11 mouse cellular contexts compared by ENCODE assay signal in genomic region chr4:62596051-62596450, GRCm38 (mm10). TPM values are rescaled to one million over a fixed set of nuclear protein-coding genes. Genes with fewer than 3 reads are reported as not detected.
DNase-seq lines count a peak whose midpoint lies in the region; ATAC-seq lines count a peak whose summit lies in the region.
"Had no signal": no experiment of that assay in that cellular context is flagged by ENCODE, and none has a peak within 500 bp of the region (broad histone marks: within the 10 kb centered on the region; RNA-seq: fewer than 3 reads in every experiment).

No protein-coding gene starts in this region.

- H3K27me3 ChIP-seq in hindbrain, embryonic 16.5 days (replicated peaks; ENCODE audit: control insufficient read depth, insufficient read depth, low read length): no peaks in the 10 kb centered on the region
- H3K27me3 ChIP-seq in hindbrain, embryonic 12.5 days: no peaks in the 10 kb centered on the region
- H3K27me3 ChIP-seq: embryonic facial prominence, embryonic 12.5 days had no signal

- no peak overlapping the region for H3K4me3 ChIP-seq in hindbrain, embryonic 16.5 days (ENCODE audit: low read length)
- no peak overlapping the region for H3K4me3 ChIP-seq in hindbrain, embryonic 12.5 days
- H3K4me3 ChIP-seq: embryonic facial prominence, embryonic 12.5 days; myocyte had no signal

- H3K4me2 ChIP-seq in hindbrain, embryonic 16.5 days (ENCODE audit: low read length): no peak overlapping the region
- H3K4me2 ChIP-seq in hindbrain, embryonic 12.5 days (replicated peaks): no peak overlapping the region
- H3K4me2 ChIP-seq: embryonic facial prominence, embryonic 12.5 days; liver, embryonic 11.5 days had no signal

- H3K9me3 ChIP-seq in hindbrain, embryonic 16.5 days (ENCODE audit: control insufficient read depth, low read length): no peaks in the 10 kb centered on the region
- H3K9me3 ChIP-seq in hindbrain, embryonic 12.5 days (replicated peaks): no peaks in the 10 kb centered on the region
- H3K9me3 ChIP-seq: embryonic facial prominence, embryonic 12.5 days had no signal

- 47% methylated on average over 5 of the region's 5 CpGs for WGBS in hindbrain, embryonic 16.5 days
- 89% methylated on average over 5 of the region's 5 CpGs for WGBS in hindbrain, embryonic 12.5 days

- DNase-seq in 3134 (ENCODE audit: extremely low read depth, insufficient read length, low spot score) (peak; percentile 69), NIH3T3 (ENCODE audit: low read depth) (peak; percentile 85)
- peak; percentile 57 to 71 for DNase-seq in cerebellum, postnatal 14 days
- no peak for DNase-seq in embryo, embryonic 10 days (ENCODE audit: low spot score)
- no peak for DNase-seq in layer of hippocampus, postnatal 36 days

- no peak overlapping the region for H3K27ac ChIP-seq in hindbrain, embryonic 16.5 days (ENCODE audit: low read depth, low read length)
- H3K27ac ChIP-seq in hindbrain, embryonic 12.5 days: no peak overlapping the region
- H3K27ac ChIP-seq: embryonic facial prominence, embryonic 12.5 days; macrophage had no signal

- H3K9ac ChIP-seq in hindbrain, embryonic 16.5 days (ENCODE audit: low read depth, low read length): no peak overlapping the region
- no peak overlapping the region for H3K9ac ChIP-seq in hindbrain, embryonic 12.5 days
- H3K9ac ChIP-seq: embryonic facial prominence, embryonic 12.5 days had no signal

- no peaks in the 10 kb centered on the region for H3K36me3 ChIP-seq in hindbrain, embryonic 16.5 days (ENCODE audit: control insufficient read depth, insufficient read depth, low read length)
- H3K36me3 ChIP-seq in hindbrain, embryonic 12.5 days: no peaks in the 10 kb centered on the region
- H3K36me3 ChIP-seq: embryonic facial prominence, embryonic 12.5 days had no signal

- ATAC-seq in hindbrain, embryonic 16.5 days: peak; percentile 77; the same call in 1 of the 2 replicates
- no peak for ATAC-seq in hindbrain, embryonic 12.5 days (ENCODE audit: low FRiP score)

- H3K4me1 ChIP-seq in hindbrain, embryonic 16.5 days (ENCODE audit: control insufficient read depth, insufficient read depth, low read depth, low read length): no peaks in the 10 kb centered on the region
- H3K4me1 ChIP-seq in hindbrain, embryonic 12.5 days: peaks cover 10% of the 10 kb centered on the region

RNA-seq across cellular contexts. Expression of gene Rgs3, which starts 36.4 kb away (rescaled TPM):
- 58.1 and 64.6 TPM in 2 replicates for polyA plus RNA-seq in hindbrain, embryonic 16.5 days (2015; fragmentation: Nextera tagmentation; extraction: Ambion mirVana)
- 70.9 and 71.6 TPM in 2 replicates for polyA plus RNA-seq in hindbrain, embryonic 12.5 days (2016; fragmentation: Nextera tagmentation; extraction: Ambion mirVana)
- 10 to 100 TPM; 14.8 to 19.8 TPM for total RNA-seq in layer of hippocampus, postnatal 36 days (2021)

Comparison
In these comparisons a context has a peak if more than half of its experiments do, and no peak if none do; other contexts are left out.
1. DNase-seq: peak in 3134 (single experiment), NIH3T3 (single experiment) and cerebellum, postnatal 14 days (2 of 2); none in embryo, embryonic 10 days (single experiment) and layer of hippocampus, postnatal 36 days (0 of 2).